Mouse (Mus musculus) CH12.LX (cell line): ENCODE measurements at regions not wholly inside any gene's neighbourhood (a gene's known extent, or its start where the extent isn't known, plus 50 kb on each side); places are given as distances from the start of the nearest gene placed in this dataset.

Experiments used
- DNase-seq: peaks from one replicate; pipeline ENCODE4 v3.0.0-alpha.2; 2013; ENCODE audit errors: extremely low read depth
- H3K27ac ChIP-seq: 2 replicates; pipeline ENCODE4 v1.5.1; 2012; ENCODE audit warnings: low read depth, mild to moderate bottlenecking, control low read depth, moderate library complexity; ENCODE audit not compliant: insufficient read depth
- H3K27me3 ChIP-seq: replicated peaks from 2 replicates; pipeline ENCODE3; 2012; ENCODE audit warnings: inconsistent platforms
- H3K36me3 ChIP-seq, 2 experiments: replicated peaks in 1 of 2; 2 replicates each; pipeline versions ENCODE3 to v1.6.1; 2012; ENCODE audit warnings: inconsistent platforms in 1 of 2, low read length in 1 of 2, mild to moderate bottlenecking in 1 of 2, mixed read lengths in 1 of 2, moderate library complexity in 1 of 2; ENCODE audit not compliant: control insufficient read depth in 1 of 2, insufficient read depth in 1 of 2
- H3K4me1 ChIP-seq, 2 experiments: 2 replicates each; pipeline ENCODE4 v1.6.1; 2012; ENCODE audit warnings: inconsistent platforms in 1 of 2, moderate library complexity in 1 of 2; ENCODE audit not compliant: insufficient read depth in 2 of 2, control insufficient read depth in 1 of 2
- H3K4me2 ChIP-seq: 2 replicates; pipeline ENCODE4 v1.6.1; 2012; ENCODE audit warnings: low read depth, mild to moderate bottlenecking, control low read depth; ENCODE audit not compliant: poor library complexity, insufficient read depth, severe bottlenecking
- H3K4me3 ChIP-seq, 3 experiments: fragments of 150-350 bp in 1 of 3; sonication (generic) in 1 of 3; replicated peaks in 1 of 3; 2 replicates each; pipeline versions ENCODE3 to v1.5.1; 2011 to 2012; ENCODE audit warnings: low read depth in 2 of 3, low read length in 2 of 3, mild to moderate bottlenecking in 2 of 3, moderate library complexity in 2 of 3, control low read depth in 1 of 3, improper control_type of control experiment in 1 of 3, inconsistent platforms in 1 of 3, mixed read lengths in 1 of 3; ENCODE audit not compliant: poor library complexity in 1 of 3
- H3K79me2 ChIP-seq: replicated peaks from 2 replicates; pipeline ENCODE4 v1.6.1; 2012; ENCODE audit warnings: mild to moderate bottlenecking, moderate library complexity; ENCODE audit not compliant: control insufficient read depth, poor library complexity, insufficient read depth, severe bottlenecking; ENCODE audit errors: extremely low read depth
- H3K9ac ChIP-seq: 2 replicates; pipeline ENCODE4 v1.6.1; 2012; ENCODE audit warnings: low read depth, mild to moderate bottlenecking, control low read depth, moderate library complexity; ENCODE audit not compliant: insufficient read depth
- H3K9me3 ChIP-seq: replicated peaks from 2 replicates; pipeline ENCODE3; 2012; ENCODE audit warnings: low read length, inconsistent platforms, mixed read lengths
- CHD2 ChIP-seq: IDR thresholded peaks from 2 replicates; pipeline ENCODE4 v1.6.1; 2011; ENCODE audit warnings: low read length, improper control_type of control experiment
- E2F4 ChIP-seq: IDR thresholded peaks from 2 replicates; pipeline ENCODE4 v1.6.1; 2011; ENCODE audit warnings: low read depth, low read length, improper control_type of control experiment; ENCODE audit not compliant: insufficient replicate concordance
- EP300 ChIP-seq: IDR thresholded peaks from 2 replicates; pipeline ENCODE4 v1.6.1; 2011; ENCODE audit warnings: low read length, improper control_type of control experiment
- ETS1 ChIP-seq: conservative IDR thresholded peaks from 2 replicates; pipeline ENCODE4 v1.6.1; 2012; ENCODE audit warnings: low read depth, mild to moderate bottlenecking, inconsistent platforms, low read length, improper control_type of control experiment, moderate library complexity
- GABPA ChIP-seq: IDR thresholded peaks from 2 replicates; pipeline ENCODE4 v1.6.1; 2012; ENCODE audit warnings: low read depth, low read length, improper control_type of control experiment, inconsistent platforms; ENCODE audit not compliant: insufficient replicate concordance
- IRF4 ChIP-seq: IDR thresholded peaks from 2 replicates; pipeline ENCODE4 v1.6.1; 2014; ENCODE audit warnings: low read depth, mild to moderate bottlenecking, inconsistent platforms, low read length, improper control_type of control experiment
- JUND ChIP-seq: conservative IDR thresholded peaks from 2 replicates; pipeline ENCODE4 v1.6.1; 2011; ENCODE audit warnings: low read depth, low read length, improper control_type of control experiment
- KAT2A ChIP-seq: IDR thresholded peaks from 2 replicates; pipeline ENCODE4 v1.6.1; 2012; ENCODE audit warnings: low read length, improper control_type of control experiment, inconsistent platforms; ENCODE audit not compliant: insufficient replicate concordance
- MAFK ChIP-seq: IDR thresholded peaks from 2 replicates; pipeline ENCODE4 v1.6.1; 2011; ENCODE audit warnings: low read length, improper control_type of control experiment; ENCODE audit not compliant: insufficient replicate concordance
- MAZ ChIP-seq: IDR thresholded peaks from 2 replicates; pipeline ENCODE4 v1.6.1; 2012; ENCODE audit warnings: low read depth, mild to moderate bottlenecking, inconsistent platforms, low read length, improper control_type of control experiment, moderate library complexity
- NELFE ChIP-seq: IDR thresholded peaks from 2 replicates; pipeline ENCODE4 v1.6.1; 2011; ENCODE audit warnings: low read depth, low read length, improper control_type of control experiment
- NRF1 ChIP-seq: IDR thresholded peaks from 2 replicates; pipeline ENCODE4 v1.6.1; 2014; ENCODE audit warnings: low read depth, mild to moderate bottlenecking, inconsistent platforms, low read length, improper control_type of control experiment, moderate library complexity
- POLR2A ChIP-seq: IDR thresholded peaks from 2 replicates; pipeline ENCODE4 v1.6.1; 2011; ENCODE audit warnings: low read depth, mild to moderate bottlenecking, improper control_type of control experiment, low read length
- POLR2AphosphoS2 ChIP-seq: IDR thresholded peaks from 2 replicates; pipeline ENCODE4 v1.6.1; 2011; ENCODE audit warnings: low read depth, low read length, improper control_type of control experiment
- RAD21 ChIP-seq: IDR thresholded peaks from 2 replicates; pipeline ENCODE4 v1.6.1; 2011; ENCODE audit warnings: low read depth, mild to moderate bottlenecking, low read length, improper control_type of control experiment, moderate library complexity
- RCOR1 ChIP-seq: conservative IDR thresholded peaks from 2 replicates; pipeline ENCODE4 v1.6.1; 2012; ENCODE audit warnings: low read depth, mild to moderate bottlenecking, inconsistent platforms, low read length, improper control_type of control experiment
- TBP ChIP-seq: conservative IDR thresholded peaks from 2 replicates; pipeline ENCODE4 v1.6.1; 2011; ENCODE audit warnings: low read depth, low read length, improper control_type of control experiment
- USF1 ChIP-seq: IDR thresholded peaks from 2 replicates; pipeline ENCODE4 v1.6.1; 2014; ENCODE audit warnings: low read depth, mild to moderate bottlenecking, inconsistent platforms, low read length, improper control_type of control experiment
- USF2 ChIP-seq: conservative IDR thresholded peaks from 2 replicates; pipeline ENCODE4 v1.6.1; 2011; ENCODE audit warnings: low read depth, low read length, improper control_type of control experiment
- ZMIZ1 ChIP-seq: IDR thresholded peaks from 2 replicates; pipeline ENCODE4 v1.6.1; 2012; ENCODE audit warnings: low read depth, mild to moderate bottlenecking, inconsistent platforms, low read length, improper control_type of control experiment
- ZNF384 ChIP-seq: IDR thresholded peaks from 2 replicates; pipeline ENCODE4 v1.6.1; 2012; ENCODE audit warnings: low read depth, low read length, improper control_type of control experiment, inconsistent platforms
- dilution Hi-C: fragments of 300-500 bp; cut with MboI; formaldehyde crosslinking; loops from 2 replicates; pipeline ENCODE4 v1.14.3; 2020; ENCODE audit warnings: low sequenced_read_pairs; ENCODE audit not compliant: extremely low pct_unique_long_range_greater_than_20kb, extremely low pct_ligation_motif_present
- in situ Hi-C: fragments of 300-500 bp; cut with MboI; formaldehyde crosslinking; loops from 3 replicates; pipeline ENCODE4 v1.14.3; 2019; ENCODE audit warnings: low sequenced_read_pairs, low pct_ligation_motif_present, low pct_unique_long_range_greater_than_20kb, mixed read lengths

DNA sequence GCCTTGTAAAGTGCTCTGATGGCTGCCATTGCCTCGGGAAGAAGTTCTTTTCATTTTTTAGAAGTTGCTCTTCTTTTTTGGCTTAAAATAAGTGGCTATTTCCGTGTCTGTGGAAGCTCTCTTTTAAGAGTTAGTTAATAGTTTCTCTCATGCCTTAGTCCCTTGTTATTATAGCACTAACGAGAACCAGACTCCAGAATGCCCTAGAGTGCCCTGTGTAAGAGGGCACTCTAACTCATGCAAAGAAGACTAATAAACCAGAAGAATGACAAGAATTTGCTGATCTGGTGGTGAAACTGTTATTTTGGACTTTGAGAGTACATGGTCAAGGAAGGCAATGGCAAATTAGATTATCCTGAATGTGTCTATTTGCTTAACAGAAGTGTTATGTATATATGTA is 202.6 kb downstream of the Dkk2 start:
- no peak overlapping the region for H3K4me2 ChIP-seq

GRCm38 (mm10) chr3:132326961-132327360 is 241.9 kb downstream of the Dkk2 start:
- Histone ChIP-seq H3K4me2 (no peak overlapping the region), H3K9ac (no peak overlapping the region), H3K79me2 (no peaks in the 10 kb centered on the region), H3K27ac (no peak overlapping the region), H3K27me3 (no peaks in the 10 kb centered on the region), H3K4me1 (no peaks in the 10 kb centered on the region), H3K36me3 (no peaks in the 10 kb centered on the region), H3K4me3 (no peak overlapping the region), H3K9me3 (no peaks in the 10 kb centered on the region)
- dilution Hi-C loops: no loop called here
- in situ Hi-C loops: no loop called here
- DNase-seq: no peak
- TF ChIP-seq TBP: no peak
- TF ChIP-seq IRF4: no peak
- TF ChIP-seq MAZ: no peak
- TF ChIP-seq ETS1: no peak

More for the DNA sequence above, 202.6 kb downstream of the Dkk2 start:
- Histone ChIP-seq H3K4me1 (peaks cover 7 to 8% of the 10 kb centered on the region in 2 experiments; a peak in 2 of 4 replicates), H3K4me3 (no peak overlapping the region), H3K27me3 (no peaks in the 10 kb centered on the region), H3K27ac (no peak overlapping the region), H3K36me3 (no peaks in the 10 kb centered on the region), H3K9me3 (no peaks in the 10 kb centered on the region), H3K79me2 (no peaks in the 10 kb centered on the region), H3K9ac (no peak overlapping the region)
- TF ChIP-seq NELFE (no peak), EP300 (no peak), CHD2 (no peak), ZMIZ1 (no peak), JUND (no peak), GABPA (no peak), USF2 (no peak), RAD21 (no peak), NRF1 (no peak), KAT2A (no peak), ZNF384 (no peak), RCOR1 (no peak), POLR2A (no peak), E2F4 (no peak), MAFK (no peak), USF1 (no peak), POLR2AphosphoS2 (no peak)
- dilution Hi-C loops: no loop called here
- in situ Hi-C loops: no loop called here
- DNase-seq: no peak
